Mouse (Mus musculus): ENCODE data around the gene Gpc3.
"Not testable (repeated sequence)": the region's sequence is repeated elsewhere in the genome, so short reads cannot be mapped to it uniquely, and the experiment has no call there.

Gene Gpc3

DNA sequence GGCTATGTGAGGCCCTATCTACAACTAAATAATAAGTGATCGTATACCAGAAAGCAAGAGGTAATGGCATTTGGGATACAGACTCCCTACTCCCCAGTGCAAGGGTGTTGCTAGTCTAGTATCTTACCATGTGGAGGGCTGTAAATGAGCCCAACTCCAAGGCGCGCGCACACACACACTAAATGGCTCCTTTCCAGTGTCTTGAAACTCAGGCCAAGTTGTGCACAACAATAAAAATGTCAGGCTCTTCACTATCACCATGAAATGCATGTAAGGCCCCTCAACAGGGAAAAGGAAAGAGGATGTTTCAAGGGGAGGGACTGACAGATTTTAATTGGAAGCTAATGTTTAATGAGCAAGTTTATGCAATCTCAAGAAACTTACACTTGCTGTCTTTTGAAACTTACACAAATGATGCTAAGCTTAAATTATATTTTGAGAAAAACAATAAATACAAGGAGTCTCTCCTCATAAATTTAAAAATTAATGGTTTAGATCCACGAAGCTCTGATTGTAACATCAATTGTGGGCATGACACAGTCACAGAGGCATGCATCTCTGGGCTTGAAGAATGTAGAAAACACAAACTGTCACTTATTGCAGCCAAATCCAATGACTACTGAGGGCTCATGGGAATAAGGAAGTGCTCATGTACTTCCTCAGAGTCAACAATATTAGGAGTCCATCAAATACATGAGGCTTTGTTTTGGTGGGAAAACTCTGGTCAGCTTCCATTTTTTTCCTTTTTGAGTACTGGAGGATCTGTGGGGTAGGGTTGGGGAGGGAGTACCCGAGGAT is 332.4 kb downstream of the Gpc3 start:
- no peak for DNase-seq (ENCODE audit: low read depth, low spot score)

DNA sequence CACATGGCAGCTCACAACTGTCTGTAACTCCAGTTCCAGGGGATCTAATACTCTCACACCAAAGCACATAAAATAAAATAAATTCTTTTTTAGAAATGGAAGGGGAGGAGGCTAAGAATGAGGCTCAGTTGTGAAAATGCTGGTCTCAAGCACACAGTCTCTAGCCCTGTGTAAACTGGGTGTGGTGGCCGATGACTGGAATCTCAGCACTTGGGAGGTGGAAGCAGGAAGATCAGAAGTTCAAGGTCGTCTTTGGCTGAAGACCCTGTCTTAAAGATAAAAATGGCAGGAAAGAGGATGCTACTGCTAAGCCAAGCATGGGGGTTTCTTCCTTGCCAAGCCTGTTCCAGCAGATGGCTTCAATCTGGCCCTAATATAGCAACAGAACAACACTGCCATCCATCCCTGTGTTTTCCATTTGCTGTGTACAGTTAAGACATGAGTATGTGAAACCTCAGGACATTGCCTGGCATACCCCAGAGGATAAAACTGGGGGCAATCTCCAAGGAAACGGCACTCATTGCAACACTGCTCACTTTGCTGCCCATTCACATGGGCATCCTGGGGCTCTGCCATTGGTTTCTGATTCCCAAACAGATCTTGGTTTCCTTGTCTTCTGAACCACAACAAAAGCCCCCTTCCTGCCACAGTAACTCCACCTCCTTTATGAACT is 334.9 kb downstream of the Gpc3 start:
- no peak for DNase-seq (ENCODE audit: low read depth, low spot score)

DNA sequence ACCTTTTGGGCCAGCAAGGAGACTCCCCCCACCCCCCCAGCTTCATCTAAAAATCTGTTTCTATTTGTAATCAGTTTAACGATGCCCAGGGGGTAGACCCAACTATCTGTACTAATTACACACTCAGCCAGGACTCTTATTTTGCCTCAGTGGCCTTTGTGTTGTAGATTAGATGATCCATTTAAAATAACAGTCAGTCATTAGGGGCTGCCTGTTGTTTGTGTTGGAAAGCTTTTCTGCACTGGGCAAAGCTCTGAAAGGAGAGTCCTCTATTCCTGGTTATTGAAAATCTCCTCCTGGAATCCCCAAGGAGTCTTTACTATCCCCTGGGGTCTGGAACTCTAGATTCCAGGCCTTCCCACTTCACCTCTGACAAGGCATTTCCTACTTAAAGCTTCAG is 336.2 kb downstream of the Gpc3 start:
- peak; percentile 13 for DNase-seq (ENCODE audit: low read depth, low spot score)

DNA sequence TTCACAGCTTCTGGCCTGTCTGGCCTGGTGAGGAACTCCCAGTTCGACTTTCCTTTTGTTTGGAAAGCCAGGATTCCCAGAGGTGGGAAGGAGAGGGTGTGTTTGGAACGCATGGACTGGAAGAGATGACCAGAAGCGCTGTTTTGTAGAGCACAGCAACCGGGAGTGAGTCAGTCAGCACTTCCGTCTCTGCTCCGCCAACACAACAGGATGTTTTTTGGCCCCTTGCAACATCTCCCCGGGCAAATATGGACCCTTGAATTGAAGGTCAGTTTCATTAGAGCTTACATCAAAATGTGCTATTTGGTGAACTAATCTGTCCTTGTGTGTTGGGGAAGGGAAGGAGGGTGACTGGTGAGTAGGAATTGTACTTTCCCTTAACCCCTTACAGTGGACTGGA is 340.7 kb downstream of the Gpc3 start:
- no peak for DNase-seq (ENCODE audit: low read depth, low spot score)

DNA sequence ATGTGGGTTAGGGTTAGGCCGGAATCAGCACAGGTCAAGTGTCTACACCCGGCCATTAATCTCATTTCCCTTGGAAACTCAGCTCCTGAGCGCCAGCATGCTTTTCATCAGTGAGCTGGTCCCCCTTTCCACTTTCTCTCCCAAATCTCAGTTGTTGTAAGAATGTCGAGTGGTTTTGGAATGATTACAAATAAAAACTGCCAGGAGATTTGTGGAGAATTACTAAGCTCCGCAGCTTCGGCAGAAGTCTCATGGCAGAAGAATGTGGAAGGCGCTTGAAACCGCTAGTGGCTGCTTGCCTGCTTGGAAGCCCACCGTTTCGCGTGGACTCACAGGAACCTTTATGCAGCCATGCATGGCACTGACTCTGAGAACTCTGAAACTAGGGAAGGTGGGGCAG is 351.8 kb downstream of the Gpc3 start:
- no peak for DNase-seq (ENCODE audit: low read depth, low spot score)

DNA sequence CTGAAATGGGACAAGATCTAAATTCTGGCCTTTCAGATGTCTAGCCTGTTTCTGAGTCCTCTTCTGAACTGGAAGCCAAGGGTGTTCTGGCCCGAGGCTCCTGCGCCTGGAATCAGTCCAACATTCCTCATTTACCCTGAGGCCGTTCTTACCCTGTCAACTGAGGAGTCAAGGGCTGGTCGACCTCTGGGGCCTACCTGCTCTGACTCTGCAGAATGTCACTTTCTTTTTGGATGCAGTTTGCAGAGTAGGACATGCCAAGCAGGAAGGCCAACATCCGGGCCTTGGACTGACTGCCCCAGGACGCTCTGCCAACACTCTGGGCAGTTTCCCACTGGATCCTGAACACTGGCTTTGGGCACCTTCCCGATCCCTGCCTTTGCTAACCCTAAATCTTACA is 352.2 kb downstream of the Gpc3 start:
- DNase-seq (ENCODE audit: low read depth, low spot score): no peak

DNA sequence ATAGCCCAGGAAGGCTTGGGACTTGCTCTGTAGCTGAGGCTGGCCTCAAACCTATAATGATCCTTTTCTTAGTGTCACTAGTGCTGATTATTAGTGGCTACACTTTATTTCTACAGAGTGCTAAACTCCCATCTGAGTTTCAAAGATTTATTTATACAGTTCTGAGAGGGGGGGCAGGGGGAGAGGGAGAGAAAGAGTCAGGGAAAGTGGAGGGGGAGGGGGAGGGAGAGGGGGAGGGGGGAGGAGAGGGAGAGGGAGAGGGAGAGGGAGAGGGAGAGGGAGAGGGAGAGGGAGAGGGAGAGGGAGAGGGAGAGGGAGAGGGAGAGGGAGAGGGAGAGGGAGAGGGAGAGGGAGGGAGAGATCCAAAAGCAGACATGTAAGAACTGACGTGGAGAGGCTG is 354.0 kb downstream of the Gpc3 start:
- not testable (repeated sequence) for DNase-seq (ENCODE audit: low read depth, low spot score)

DNA sequence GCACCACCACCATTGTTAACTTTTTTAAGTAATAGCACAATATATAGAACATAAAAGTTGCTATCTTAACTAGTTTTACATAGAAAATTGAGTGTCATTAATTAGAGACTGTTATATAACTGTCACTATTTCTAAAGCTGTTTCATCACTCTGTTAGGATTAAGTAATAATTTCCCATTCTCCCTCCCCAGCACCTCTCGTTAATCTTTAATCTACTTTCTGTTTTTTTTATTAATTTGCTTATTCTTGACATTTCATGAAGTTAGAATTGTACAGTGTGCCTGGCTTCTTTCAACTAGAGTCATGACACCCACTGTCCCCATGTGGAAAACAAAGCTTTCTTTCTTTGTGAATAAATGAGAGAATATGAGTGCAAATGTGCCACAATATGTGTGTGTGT is 359.2 kb downstream of the Gpc3 start:
- no peak for DNase-seq (ENCODE audit: low read depth, low spot score)

DNA sequence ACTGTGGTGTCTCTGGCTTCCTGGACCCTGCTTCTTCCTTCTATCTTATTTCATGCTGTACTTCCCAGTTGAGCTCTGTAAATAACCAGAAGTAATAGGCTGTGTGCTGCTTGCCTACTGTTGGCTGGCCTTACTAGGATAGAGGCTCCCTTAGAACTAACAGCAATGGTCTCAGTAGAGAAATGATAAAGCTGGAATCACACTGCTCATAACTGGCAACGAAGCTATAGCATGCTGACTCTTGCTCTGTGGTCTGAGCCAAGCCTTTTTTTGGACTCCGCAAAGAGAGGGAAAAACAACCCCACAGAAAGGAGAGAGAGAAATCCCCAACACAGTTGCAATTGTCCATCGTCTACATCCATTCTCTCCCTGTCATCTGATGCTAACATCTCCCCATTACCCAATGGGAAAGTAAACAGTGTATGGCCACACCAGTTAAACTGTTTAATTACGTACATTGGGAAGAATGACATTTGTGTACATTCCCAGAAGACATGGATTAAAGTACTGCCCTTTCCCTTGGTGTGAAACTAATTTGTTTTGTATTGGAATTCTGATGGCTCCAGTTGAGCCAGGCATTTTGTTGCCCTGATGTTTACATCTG is 368.0 kb downstream of the Gpc3 start:
- DNase-seq (ENCODE audit: low read depth, low spot score): no peak

DNA sequence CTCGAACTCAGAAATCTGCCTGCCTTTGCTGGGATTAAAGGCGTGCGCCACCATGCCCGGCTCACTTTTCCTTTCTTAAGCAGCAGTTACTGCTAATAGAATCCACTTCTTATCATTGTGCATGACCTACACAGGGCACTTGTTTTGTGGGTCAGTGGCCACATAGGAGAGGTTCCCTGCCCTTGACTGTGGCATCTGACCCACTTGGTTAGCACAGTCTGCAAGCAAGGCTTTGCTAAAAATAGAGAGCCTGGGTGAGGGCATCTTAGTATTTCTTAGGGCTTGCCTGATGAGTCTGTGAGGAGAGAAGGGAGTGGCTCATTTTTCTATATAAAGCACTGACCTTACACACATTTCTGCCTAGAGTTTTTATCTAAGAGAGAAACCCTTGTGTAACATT is 376.3 kb downstream of the Gpc3 start:
- no peak for DNase-seq (ENCODE audit: low read depth, low spot score)

DNA sequence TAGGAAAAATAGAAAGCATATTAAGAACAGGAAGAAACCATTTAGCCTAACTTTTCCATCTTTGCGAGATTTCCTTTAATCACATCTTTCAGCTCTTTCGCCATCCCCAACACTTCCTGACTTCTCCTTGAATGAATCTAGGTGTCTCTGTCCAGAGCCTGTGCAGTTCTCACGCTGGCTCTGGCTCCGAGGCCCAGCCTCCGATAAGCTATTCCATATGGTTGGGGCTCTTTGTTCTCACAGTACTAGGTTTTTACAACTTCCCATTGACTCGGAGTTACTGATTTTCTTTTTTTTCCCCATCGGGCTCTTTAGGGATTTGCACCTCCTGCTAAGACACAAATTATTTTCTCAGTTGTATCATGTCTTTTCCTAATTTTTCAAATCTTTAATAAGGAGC is 381.8 kb downstream of the Gpc3 start:
- DNase-seq (ENCODE audit: low read depth, low spot score): peak; percentile 9

DNA sequence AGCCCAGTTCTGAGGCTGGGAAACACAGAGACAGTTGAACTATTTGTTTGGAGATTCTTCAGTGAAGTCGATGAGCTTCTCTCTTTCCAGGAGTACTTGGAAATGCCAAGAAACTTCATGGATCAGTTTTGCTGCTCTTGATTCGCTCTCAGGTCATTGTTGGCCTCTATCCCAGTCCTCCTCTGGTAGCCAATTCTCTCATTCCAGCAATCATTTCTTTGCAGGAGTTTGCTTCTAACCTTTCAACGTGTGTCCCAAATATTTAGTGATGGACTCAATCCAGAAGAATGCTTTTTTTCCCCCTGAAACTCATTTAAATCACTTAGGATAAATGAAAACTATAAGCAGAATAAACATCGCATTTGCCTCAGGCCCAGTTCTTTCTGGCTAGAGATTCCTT is 383.0 kb downstream of the Gpc3 start:
- no peak for DNase-seq (ENCODE audit: low read depth, low spot score)

Measured in mesoderm, embryonic 11.5 days (tissue).